In genomic region chr13:59770164-59770562, GRCm38 (mm10) we compare ENCODE assay signal across 8 mouse cellular contexts. TPM values are rescaled to one million over a fixed set of nuclear protein-coding genes. Genes with fewer than 3 reads are reported as not detected.
DNase-seq lines count a peak whose midpoint lies in the region; ATAC-seq lines count a peak whose summit lies in the region.

No protein-coding gene starts in this region.

- no peaks in the 10 kb centered on the region for H3K9me3 ChIP-seq in intestine, embryonic 16.5 days (ENCODE audit: control insufficient read depth, low read length)

- peak overlapping the region; percentile 99 for H3K27ac ChIP-seq in intestine, embryonic 16.5 days (ENCODE audit: low read length)

- under 1% methylated on average over 28 of the region's 28 CpGs for WGBS in intestine, embryonic 16.5 days

- H3K4me2 ChIP-seq in intestine, embryonic 16.5 days (ENCODE audit: low read depth, low read length) = peak overlapping the region; percentile 77

- peak; percentile 87 for DNase-seq in adrenal gland, postnatal 10 days
- peak; percentile 91 for DNase-seq in embryo, embryonic 9.5 days (ENCODE audit: extremely low spot score)
- DNase-seq in gastrocnemius, postnatal 4 days (ENCODE audit: low spot score in 2 of 2) = peak; percentile 68 to 82
- peak; percentile 87 to 91 for DNase-seq in left cerebral cortex, postnatal 25 days (ENCODE audit: low spot score in 2 of 2)
- DNase-seq in mesoderm, embryonic 11.5 days (ENCODE audit: low read depth, low spot score) = peak; percentile 94
- DNase-seq in right cerebral cortex, postnatal 36 days (ENCODE audit: low spot score in 2 of 2) = peak; percentile 82 to 86
- peak; percentile 78 to 82 for DNase-seq in urinary bladder, postnatal 4 days (ENCODE audit: low spot score in 2 of 2)

- intact Hi-C loops in left cerebral cortex, postnatal 25 days (cut with DNase I) = loop anchor here (5.0 kb wide), 1 partner anchor 183 kb away; the partner anchor contains the start of genes Agtpbp1 and Naa35

- peak overlapping the region; percentile 86 for H3K4me3 ChIP-seq in intestine, embryonic 16.5 days (ENCODE audit: low read length)

- peak overlapping the region; percentile 92 for H3K9ac ChIP-seq in intestine, embryonic 16.5 days (ENCODE audit: low read depth, low read length)

- peak; percentile 79 for ATAC-seq in intestine, embryonic 16.5 days

- no peaks in the 10 kb centered on the region for H3K27me3 ChIP-seq in intestine, embryonic 16.5 days (replicated peaks; ENCODE audit: control insufficient read depth, insufficient read depth, low read length)

- peaks cover 50% of the 10 kb centered on the region for H3K4me1 ChIP-seq in intestine, embryonic 16.5 days (ENCODE audit: control insufficient read depth, insufficient read depth, low read length)

- no peaks in the 10 kb centered on the region; the same call in 1 of the 2 replicates for H3K36me3 ChIP-seq in intestine, embryonic 16.5 days (ENCODE audit: control insufficient read depth, insufficient read depth, low read length)

RNA-seq across cellular contexts. Expression of gene Isca1, which starts 0.6 kb away (rescaled TPM):
- total RNA-seq in adrenal gland, postnatal 10 days (2021) = 100 to 1,000 TPM; 127 to 142 TPM
- total RNA-seq in gastrocnemius, postnatal 4 days (2021) = 10 to 100 TPM; 86.8 to 91.1 TPM
- polyA plus RNA-seq in intestine, embryonic 16.5 days (2015; fragmentation: Nextera tagmentation; extraction: Ambion mirVana) = 131 and 133 TPM in 2 replicates
- total RNA-seq in left cerebral cortex, postnatal 25 days (2021) = 100 to 1,000 TPM; 147 to 156 TPM

RNA-seq across cellular contexts. Expression of gene Gm49354, which starts 11.9 kb away (rescaled TPM):
- not detected for total RNA-seq in adrenal gland, postnatal 10 days (2021)
- total RNA-seq in gastrocnemius, postnatal 4 days (2021) = not detected
- not detected in 2 replicates for polyA plus RNA-seq in intestine, embryonic 16.5 days (2015; fragmentation: Nextera tagmentation; extraction: Ambion mirVana)
- total RNA-seq in left cerebral cortex, postnatal 25 days (2021) = not detected

RNA-seq across cellular contexts. Expression of gene 1700014D04Rik, which starts 23.6 kb away (rescaled TPM):
- total RNA-seq in adrenal gland, postnatal 10 days (2021) = not detected
- not detected for total RNA-seq in gastrocnemius, postnatal 4 days (2021)
- polyA plus RNA-seq in intestine, embryonic 16.5 days (2015; fragmentation: Nextera tagmentation; extraction: Ambion mirVana) = not detected in 2 replicates
- 1 to 10 TPM in 1 of 2 experiments, under 1 TPM in 1; 0.87 to 1.4 TPM for total RNA-seq in left cerebral cortex, postnatal 25 days (2021)

RNA-seq across cellular contexts. Expression of gene Spata31d1d, which starts 38.6 kb away (rescaled TPM):
- not detected for total RNA-seq in adrenal gland, postnatal 10 days (2021)
- total RNA-seq in gastrocnemius, postnatal 4 days (2021) = not detected
- not detected in 2 replicates for polyA plus RNA-seq in intestine, embryonic 16.5 days (2015; fragmentation: Nextera tagmentation; extraction: Ambion mirVana)
- total RNA-seq in left cerebral cortex, postnatal 25 days (2021) = not detected

RNA-seq across cellular contexts. Expression of gene Tut7, which starts 52.8 kb away (rescaled TPM):
- 10 to 100 TPM; 66.8 to 71.2 TPM for total RNA-seq in adrenal gland, postnatal 10 days (2021)
- 10 to 100 TPM; 53.7 to 65.8 TPM for total RNA-seq in gastrocnemius, postnatal 4 days (2021)
- polyA plus RNA-seq in intestine, embryonic 16.5 days (2015; fragmentation: Nextera tagmentation; extraction: Ambion mirVana) = 36.1 and 38.7 TPM in 2 replicates
- 10 to 100 TPM; 61.0 to 64.3 TPM for total RNA-seq in left cerebral cortex, postnatal 25 days (2021)

Comparison
In these comparisons a context has a peak if more than half of its experiments do, and no peak if none do; other contexts are left out.
1. Peak in every context shown above with its lines: DNase-seq, ATAC-seq, H3K4me3 ChIP-seq and H3K27ac ChIP-seq.